Mouse (Mus musculus) MEL (cell line): ENCODE data around the gene Izumo1.
A peak's percentile ranks its signal among the peaks of the same experiment; 100 is the strongest.

Source experiments
- CHD1 ChIP-seq: IDR thresholded peaks from 2 replicates; pipeline ENCODE4 v1.6.1; 2012; ENCODE audit warnings: low read depth, mild to moderate bottlenecking, inconsistent platforms, low read length, improper control_type of control experiment
- CTCF ChIP-seq, 3 experiments: IDR thresholded peaks in 2 of 3; conservative IDR thresholded peaks in 1 of 3; 2 replicates each; pipeline ENCODE4 v1.5.1; 2011 to 2012; ENCODE audit warnings: low read length in 3 of 3, low read depth in 2 of 3, mild to moderate bottlenecking in 2 of 3, improper control_type of control experiment in 1 of 3, inconsistent platforms in 1 of 3, mixed read lengths in 1 of 3, moderate library complexity in 1 of 3; ENCODE audit not compliant: control insufficient read depth in 1 of 3, insufficient read depth in 1 of 3, poor library complexity in 1 of 3, severe bottlenecking in 1 of 3
- EP300 ChIP-seq, 2 experiments: IDR thresholded peaks; 2 replicates each; pipeline ENCODE4 v1.6.1; 2011; ENCODE audit warnings: improper control_type of control experiment in 2 of 2, low read length in 2 of 2, low read depth in 1 of 2, mild to moderate bottlenecking in 1 of 2
- POLR2A ChIP-seq, 2 experiments: IDR thresholded peaks; 2 replicates each; pipeline ENCODE4 v1.6.1; 2011 to 2012; ENCODE audit warnings: low read length in 2 of 2, mild to moderate bottlenecking in 2 of 2, control low read depth in 1 of 2, improper control_type of control experiment in 1 of 2, low read depth in 1 of 2, moderate library complexity in 1 of 2; ENCODE audit not compliant: control insufficient read depth in 1 of 2, insufficient read depth in 1 of 2, poor library complexity in 1 of 2
- USF1 ChIP-seq: IDR thresholded peaks from 2 replicates; pipeline ENCODE4 v1.6.1; 2014; ENCODE audit warnings: low read depth, mild to moderate bottlenecking, inconsistent platforms, low read length, improper control_type of control experiment, moderate library complexity

- TF ChIP-seq CTCF (IDR thresholded peaks at IDR 0.05 in 2 of 3, conservative IDR thresholded peaks at IDR 0.05 in 1 of 3; ENCODE audit: control insufficient read depth in 1 of 3, insufficient read depth in 1 of 3, low read depth in 2 of 3, low read length in 3 of 3, poor library complexity in 1 of 3, severe bottlenecking in 1 of 3) = peak; percentile 58 to 93 (median 89)
- no peak for TF ChIP-seq CHD1
- TF ChIP-seq USF1 = no peak
- TF ChIP-seq POLR2A (IDR thresholded peaks at IDR 0.05; ENCODE audit: control insufficient read depth in 1 of 2, insufficient read depth in 1 of 2, low read depth in 1 of 2, low read length in 2 of 2, poor library complexity in 1 of 2) = peak; percentile 62 to 65; a peak in 3 of 4 replicates
- TF ChIP-seq EP300 (IDR thresholded peaks at IDR 0.05; ENCODE audit: low read depth in 1 of 2, low read length in 2 of 2) = no peak
Measured at GRCm38 (mm10) chr7:45628364-45629294, 7.0 kb downstream of the Izumo1 start.
